Mouse (Mus musculus) MN1 (cell line): ENCODE measurements at regions not wholly inside any gene's neighbourhood (a gene's known extent, or its start where the extent isn't known, plus 50 kb on each side); places are given as distances from the start of the nearest gene placed in this dataset.

Experiments used
- DNase-seq: peaks from one replicate; pipeline ENCODE4 v3.0.0-alpha.2; 2016; ENCODE audit warnings: low spot score

DNA sequence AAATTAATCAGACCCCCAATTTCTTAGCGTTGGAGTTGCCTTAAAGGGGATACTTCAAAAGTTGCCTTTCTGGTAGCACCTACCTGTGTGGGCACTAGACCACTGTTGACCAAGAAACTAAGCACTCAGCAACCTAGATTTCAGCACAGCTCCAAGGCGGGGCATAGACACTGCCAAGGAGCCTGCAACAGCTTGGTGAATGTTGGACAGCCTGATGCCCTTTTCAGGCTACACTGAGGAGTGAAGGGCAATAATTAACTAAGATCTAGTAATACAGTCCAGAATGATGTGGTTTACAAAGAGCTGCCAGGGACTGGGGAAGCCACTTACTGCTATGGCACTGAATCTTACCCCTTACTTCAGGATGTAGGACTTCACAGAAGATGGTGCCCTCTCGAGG lies 304.9 kb downstream of the Satb1 start:
- no peak for DNase-seq

DNA sequence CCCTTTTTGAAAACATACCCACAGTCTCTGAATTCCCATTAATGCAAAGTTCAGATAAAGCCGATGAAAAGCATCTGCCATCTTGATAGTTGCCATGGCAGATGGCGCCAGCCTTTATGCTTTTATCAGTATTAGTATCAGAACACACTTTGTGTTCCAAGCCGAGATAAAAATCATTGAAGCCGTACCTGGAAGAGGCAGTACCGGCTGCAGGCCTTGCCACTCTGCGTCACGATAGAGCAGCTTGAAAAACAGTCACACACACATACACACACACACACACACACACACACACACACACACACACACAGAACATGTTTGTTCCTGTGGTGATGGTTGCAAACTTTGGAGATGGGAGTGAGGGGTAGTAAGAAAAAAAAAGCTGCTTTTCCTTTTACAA lies 306.2 kb downstream of the Satb1 start:
- DNase-seq: no peak

GRCm38 (mm10) chr17:51526464-51526863 lies 306.6 kb downstream of the Satb1 start:
- no peak for DNase-seq

GRCm38 (mm10) chr17:51526021-51526420 lies 307.1 kb downstream of the Satb1 start:
- DNase-seq: no peak

GRCm38 (mm10) chr17:51525219-51525618 lies 307.9 kb downstream of the Satb1 start:
- no peak for DNase-seq

GRCm38 (mm10) chr17:51511917-51512316 lies 321.2 kb downstream of the Satb1 start:
- DNase-seq: no peak

GRCm38 (mm10) chr17:51500751-51501150 lies 321.6 kb upstream of the Tbc1d5 start:
- no peak for DNase-seq

- peak; percentile 47 for DNase-seq
Measured at GRCm38 (mm10) chr17:51499541-51499940, 320.4 kb upstream of the Tbc1d5 start.

GRCm38 (mm10) chr17:51495038-51495437 lies 315.9 kb upstream of the Tbc1d5 start:
- DNase-seq: no peak

- DNase-seq: no peak
Measured at GRCm38 (mm10) chr17:51489386-51489785, 310.2 kb upstream of the Tbc1d5 start.

- DNase-seq: no peak
Measured at GRCm38 (mm10) chr17:51487918-51488445, 308.8 kb upstream of the Tbc1d5 start.

- DNase-seq: no peak
Measured at GRCm38 (mm10) chr17:51477810-51478209, 298.7 kb upstream of the Tbc1d5 start.

DNA sequence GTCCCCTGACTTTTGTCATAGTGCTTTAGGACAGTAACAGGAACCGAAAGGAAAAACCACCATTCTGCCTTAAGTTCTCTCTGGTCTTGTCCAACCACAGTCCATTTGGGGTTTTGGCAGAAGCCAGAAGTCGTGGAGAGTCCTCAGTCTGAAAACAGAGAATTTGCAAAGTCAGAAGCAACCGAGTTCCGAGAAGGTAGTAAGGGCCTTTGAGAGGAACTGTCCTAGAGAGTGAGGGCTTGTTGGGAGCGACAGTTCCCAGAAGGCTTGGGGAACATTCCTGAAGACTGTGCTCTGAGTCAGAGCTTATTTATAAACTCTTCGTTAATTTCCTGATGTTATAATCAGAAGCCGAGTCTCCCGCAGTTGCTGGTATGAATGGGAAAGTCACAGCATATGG lies 298.3 kb upstream of the Tbc1d5 start:
- DNase-seq: no peak

DNA sequence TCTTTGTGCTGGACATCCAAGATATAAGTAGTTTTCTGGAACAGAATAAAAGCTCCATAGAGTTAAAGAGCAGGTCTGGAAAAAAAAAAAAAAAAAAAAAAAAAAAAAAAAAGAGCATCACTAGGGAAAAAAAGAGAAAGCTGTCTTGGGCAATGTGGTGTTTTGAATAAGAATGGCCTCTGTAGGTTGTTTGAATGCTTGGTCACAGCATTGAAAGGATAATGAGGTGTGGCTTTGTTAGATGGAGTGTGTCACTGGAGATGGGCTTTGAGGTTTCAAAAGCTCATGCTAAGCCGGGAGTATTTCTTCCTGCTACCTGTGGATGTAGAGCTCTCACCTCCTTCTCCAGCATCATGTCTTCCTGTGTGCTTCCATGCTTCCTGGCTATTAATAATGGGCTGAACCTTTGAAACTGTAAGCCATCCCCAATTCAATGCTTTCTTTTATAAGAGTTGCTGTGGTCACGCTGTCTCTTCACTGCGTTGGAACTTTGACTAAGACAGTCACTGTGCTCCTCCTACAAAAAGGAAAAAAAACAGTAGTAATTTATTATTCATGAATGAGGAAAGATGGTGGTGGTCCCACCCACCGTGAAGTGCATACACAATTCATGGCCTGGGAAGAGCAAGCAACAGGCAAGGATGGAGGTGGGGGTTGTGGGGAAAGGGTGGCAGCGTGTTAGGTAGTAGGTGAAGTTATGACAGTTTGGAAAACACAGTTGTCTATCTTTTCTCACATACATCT lies 283.2 kb upstream of the Tbc1d5 start:
- no peak for DNase-seq

DNA sequence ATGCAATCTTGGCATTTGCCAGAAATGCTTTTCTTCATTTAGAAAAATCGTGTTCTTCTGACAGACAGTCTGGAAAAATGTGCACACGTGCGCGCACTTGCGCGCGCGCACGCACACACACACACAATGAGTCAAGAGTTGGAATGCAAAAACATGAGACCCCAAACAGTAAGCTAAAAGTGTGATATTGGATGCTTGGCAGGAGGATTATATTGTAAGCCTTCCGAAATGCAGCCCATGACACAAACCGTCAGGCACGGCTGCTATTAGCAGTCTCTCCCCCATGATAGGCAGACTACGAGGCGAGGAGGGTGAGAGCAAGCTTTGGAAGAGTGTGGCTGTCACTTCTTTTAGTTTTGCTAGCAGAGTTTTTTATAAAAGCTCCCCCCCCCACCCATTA lies 282.1 kb upstream of the Tbc1d5 start:
- DNase-seq: no peak

- no peak for DNase-seq
Measured at GRCm38 (mm10) chr17:51459119-51459518, 280.0 kb upstream of the Tbc1d5 start.

- DNase-seq: no peak
Measured at GRCm38 (mm10) chr17:51415746-51416145, 236.6 kb upstream of the Tbc1d5 start.

- peak; percentile 61 for DNase-seq
Measured at GRCm38 (mm10) chr17:51414304-51414703, 235.2 kb upstream of the Tbc1d5 start.

GRCm38 (mm10) chr17:51413741-51414140 lies 234.6 kb upstream of the Tbc1d5 start:
- no peak for DNase-seq

GRCm38 (mm10) chr17:51411545-51412094 lies 232.5 kb upstream of the Tbc1d5 start:
- no peak for DNase-seq

- DNase-seq: no peak
Measured at GRCm38 (mm10) chr17:51408894-51409293, 229.7 kb upstream of the Tbc1d5 start.

DNA sequence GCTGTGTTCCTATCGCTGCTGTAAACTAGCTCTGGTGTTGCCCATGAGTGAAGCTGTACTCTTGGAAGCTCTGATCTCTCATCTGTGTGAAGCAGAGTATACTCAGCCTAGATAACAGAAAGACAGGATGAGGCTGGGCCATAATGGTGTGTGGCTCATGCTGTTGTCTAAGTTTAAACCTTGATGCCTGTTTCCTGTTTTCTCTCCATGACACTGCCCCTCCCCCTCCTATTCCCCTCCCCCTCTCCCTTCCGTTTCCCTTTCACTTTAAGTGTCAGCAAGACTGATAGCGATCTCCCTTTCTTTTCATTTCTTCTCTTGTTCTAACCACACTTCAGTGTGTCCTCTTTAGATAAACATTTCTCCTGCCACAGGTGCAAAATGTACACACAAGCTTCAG lies 229.2 kb upstream of the Tbc1d5 start:
- DNase-seq: no peak

GRCm38 (mm10) chr17:51407046-51407445 lies 227.9 kb upstream of the Tbc1d5 start:
- DNase-seq: no peak

DNA sequence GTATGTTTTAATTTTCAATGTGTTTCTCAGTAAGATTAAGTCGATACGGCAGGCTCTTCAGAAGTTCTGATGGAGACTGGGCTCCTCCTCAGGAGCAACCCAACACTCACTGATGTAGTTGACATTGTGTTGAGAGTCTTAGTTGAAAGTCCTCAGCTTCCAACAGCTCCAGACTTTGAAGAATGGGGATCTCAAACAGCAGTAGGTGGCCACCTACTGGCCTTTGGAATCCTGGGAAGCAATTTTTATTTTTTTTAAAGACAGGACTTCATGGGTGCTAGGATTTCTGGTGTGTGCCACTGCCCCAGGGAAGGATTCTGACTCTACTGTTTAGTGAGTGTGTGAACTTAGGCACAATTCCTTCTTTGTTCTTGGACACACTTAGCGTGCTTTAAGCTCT lies 225.9 kb upstream of the Tbc1d5 start:
- no peak for DNase-seq
